Mouse (Mus musculus) intestine, embryonic 16.5 days (tissue): ENCODE data around the gene Nppc. TPM values are rescaled to one million over a fixed set of nuclear protein-coding genes. Genes with fewer than 3 reads are reported as not detected.
A peak's percentile ranks its signal among the peaks of the same experiment; 100 is the strongest.

Experiments used
- ATAC-seq: fragments of 200-750 bp; cut with Nextera tagmentation; 2 replicates; pipeline ENCODE4 v1.8.0; 2017; ENCODE audit warnings: moderate TSS enrichment, moderate library complexity
- H3K27ac ChIP-seq: fragments of 300-500 bp; sonication (generic); 2 replicates; pipeline ENCODE4 v1.5.1; 2014; ENCODE audit warnings: mild to moderate bottlenecking, low read length
- H3K27me3 ChIP-seq: fragments of 300-500 bp; sonication (generic); replicated peaks from 2 replicates; pipeline ENCODE4 v1.6.1; 2014; ENCODE audit warnings: low read length, control low read depth, mixed read lengths; ENCODE audit not compliant: control insufficient read depth, insufficient read depth
- H3K36me3 ChIP-seq: fragments of 300-500 bp; sonication (generic); 2 replicates; pipeline ENCODE4 v1.6.1; 2014; ENCODE audit warnings: low read length, control low read depth; ENCODE audit not compliant: control insufficient read depth, insufficient read depth
- H3K4me1 ChIP-seq: fragments of 300-500 bp; sonication (generic); 2 replicates; pipeline ENCODE4 v1.6.1; 2014; ENCODE audit warnings: low read length, control low read depth, mixed read lengths; ENCODE audit not compliant: control insufficient read depth, insufficient read depth
- H3K4me2 ChIP-seq: fragments of 300-500 bp; sonication (generic); 2 replicates; pipeline ENCODE4 v1.6.1; 2014; ENCODE audit warnings: low read depth, low read length, control low read depth
- H3K4me3 ChIP-seq: fragments of 300-500 bp; sonication (generic); 2 replicates; pipeline ENCODE4 v1.5.1; 2014; ENCODE audit warnings: mild to moderate bottlenecking, low read length
- H3K9ac ChIP-seq: fragments of 300-500 bp; sonication (generic); 2 replicates; pipeline ENCODE4 v1.6.1; 2014; ENCODE audit warnings: low read depth, low read length
- H3K9me3 ChIP-seq: fragments of 300-500 bp; sonication (generic); 2 replicates; pipeline ENCODE4 v1.6.1; 2016; ENCODE audit warnings: low read length, control low read depth; ENCODE audit not compliant: control insufficient read depth
- WGBS: fragments of 180-500 bp; shearing (Covaris S2); extraction: QIAGEN DNeasy Blood & Tissue Kit; methylation state at CpG from one replicate; pipeline ENCODE4 v1.1.7; 2014; 5-methylcytosine and 5-hydroxymethylcytosine counted together
- polyA plus RNA-seq: library from polyadenylated mRNA; unstranded; fragments of >200 nt; fragmentation: Nextera tagmentation; extraction: Ambion mirVana; gene quantifications from 2 replicates; pipeline ENCODE4 v1.2.1, GENCODE M21; 2015

Nppc gene
- polyA plus RNA-seq, 1 experiment from 2014 or later = 0.72 TPM

- H3K27me3 ChIP-seq = peaks cover 14% of the 10 kb centered on the region
- H3K4me1 ChIP-seq = peaks cover 7% of the 10 kb centered on the region
- no peak for ATAC-seq
- no peak overlapping the region for H3K9ac ChIP-seq
- no peaks in the 10 kb centered on the region for H3K36me3 ChIP-seq
- no peak overlapping the region for H3K4me3 ChIP-seq
- WGBS = 49% methylated on average over 9 of the region's 9 CpGs
- H3K9me3 ChIP-seq = no peaks in the 10 kb centered on the region
- H3K27ac ChIP-seq = no peak overlapping the region
- no peak overlapping the region for H3K4me2 ChIP-seq
These were observed 4.0 kb upstream of the Nppc start for GRCm38 (mm10) chr1:86674385-86674784.

DNA sequence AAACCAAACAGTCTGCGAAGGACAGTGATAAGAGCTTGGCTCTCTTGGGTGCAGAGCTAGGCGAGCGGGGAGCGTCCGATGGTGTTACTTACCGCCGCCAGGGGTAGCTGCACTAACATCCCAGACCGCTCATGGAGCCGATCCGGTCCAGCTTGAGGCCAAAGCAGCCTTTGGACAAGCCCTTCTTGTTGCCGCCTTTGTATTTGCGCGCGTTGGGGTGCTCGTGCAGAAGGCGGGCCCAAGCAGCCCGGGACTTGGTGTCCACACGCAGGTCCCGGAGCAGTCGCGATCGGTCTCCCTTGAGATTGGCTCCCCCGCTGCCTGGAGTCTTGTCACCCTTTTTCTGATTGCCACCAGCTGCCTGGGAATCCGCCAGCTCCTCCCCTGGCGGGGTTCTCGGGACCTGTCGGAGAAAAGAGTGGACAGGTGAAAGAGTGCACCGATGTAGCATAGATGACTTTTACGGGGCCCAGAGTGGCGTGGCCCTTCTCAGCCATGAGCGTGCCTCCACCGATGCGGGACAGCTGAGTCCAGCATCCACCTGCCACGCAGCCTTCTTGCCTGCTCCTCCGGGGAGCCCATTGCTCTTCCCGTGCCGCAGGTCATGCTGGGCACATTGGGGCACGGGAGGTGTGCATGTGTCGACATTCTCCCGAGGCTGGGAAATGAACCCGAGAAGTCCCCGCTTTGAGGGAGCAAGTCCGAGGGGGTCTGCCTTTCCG lies 658 bp downstream of the Nppc start:
- peak; percentile 77 for ATAC-seq
- H3K4me1 ChIP-seq = peaks cover 7% of the 10 kb centered on the region
- no peak overlapping the region for H3K27ac ChIP-seq
- H3K27me3 ChIP-seq = peaks cover 24% of the 10 kb centered on the region
- H3K4me3 ChIP-seq = peak overlapping the region; percentile 57
- under 1% methylated on average over 44 of the region's 44 CpGs for WGBS
- no peaks in the 10 kb centered on the region for H3K9me3 ChIP-seq
- H3K36me3 ChIP-seq = no peaks in the 10 kb centered on the region
- peak overlapping the region; percentile 54 for H3K9ac ChIP-seq
- peak overlapping the region; percentile 99 for H3K4me2 ChIP-seq

DNA sequence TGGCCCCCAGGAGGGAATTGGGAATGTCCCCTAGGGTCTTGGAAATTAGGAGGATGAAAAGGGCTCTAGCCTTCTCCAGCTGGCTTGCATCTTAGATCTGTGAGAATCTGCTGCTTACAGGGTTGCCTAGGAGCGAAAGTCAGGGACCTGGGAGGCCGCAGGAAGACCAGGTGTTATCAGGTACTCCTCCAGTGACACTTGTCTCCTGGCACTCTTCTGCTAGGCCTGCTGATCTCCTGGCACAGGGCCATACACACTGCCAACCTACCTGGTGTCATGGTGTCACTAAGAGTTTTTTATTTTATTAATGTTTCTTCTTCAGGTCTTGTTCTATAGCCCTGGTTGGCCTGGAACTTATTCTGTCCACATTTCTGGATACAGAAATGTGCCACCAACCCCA lies 5.3 kb downstream of the Nppc start:
- no peaks in the 10 kb centered on the region for H3K36me3 ChIP-seq
- H3K9me3 ChIP-seq = no peaks in the 10 kb centered on the region
- H3K27me3 ChIP-seq = peaks cover 14% of the 10 kb centered on the region; the same call in 1 of the 2 replicates
- ATAC-seq = no peak
- H3K4me2 ChIP-seq = no peak overlapping the region
- H3K27ac ChIP-seq = no peak overlapping the region
- H3K4me3 ChIP-seq = no peak overlapping the region
- peaks cover 5% of the 10 kb centered on the region for H3K4me1 ChIP-seq
- 53% methylated on average over 2 of the region's 2 CpGs for WGBS
- H3K9ac ChIP-seq = no peak overlapping the region

GRCm38 (mm10) chr1:86657071-86657470 lies 13.3 kb downstream of the Nppc start:
- H3K9me3 ChIP-seq = no peaks in the 10 kb centered on the region
- WGBS = 80% methylated on average over 5 of the region's 5 CpGs
- no peak overlapping the region for H3K9ac ChIP-seq
- H3K4me1 ChIP-seq = no peaks in the 10 kb centered on the region
- no peaks in the 10 kb centered on the region for H3K36me3 ChIP-seq
- no peak for ATAC-seq
- no peak overlapping the region for H3K27ac ChIP-seq
- no peaks in the 10 kb centered on the region for H3K27me3 ChIP-seq
- no peak overlapping the region for H3K4me2 ChIP-seq
- H3K4me3 ChIP-seq = no peak overlapping the region

- Histone ChIP-seq H3K9me3 (no peaks in the 10 kb centered on the region), H3K36me3 (no peaks in the 10 kb centered on the region), H3K9ac (no peak overlapping the region), H3K27me3 (no peaks in the 10 kb centered on the region), H3K4me1 (no peaks in the 10 kb centered on the region), H3K4me3 (no peak overlapping the region), H3K4me2 (no peak overlapping the region), H3K27ac (no peak overlapping the region)
- 49% methylated on average over 4 of the region's 4 CpGs for WGBS
- ATAC-seq = no peak
These were observed 17.7 kb downstream of the Nppc start for GRCm38 (mm10) chr1:86652675-86653074.

DNA sequence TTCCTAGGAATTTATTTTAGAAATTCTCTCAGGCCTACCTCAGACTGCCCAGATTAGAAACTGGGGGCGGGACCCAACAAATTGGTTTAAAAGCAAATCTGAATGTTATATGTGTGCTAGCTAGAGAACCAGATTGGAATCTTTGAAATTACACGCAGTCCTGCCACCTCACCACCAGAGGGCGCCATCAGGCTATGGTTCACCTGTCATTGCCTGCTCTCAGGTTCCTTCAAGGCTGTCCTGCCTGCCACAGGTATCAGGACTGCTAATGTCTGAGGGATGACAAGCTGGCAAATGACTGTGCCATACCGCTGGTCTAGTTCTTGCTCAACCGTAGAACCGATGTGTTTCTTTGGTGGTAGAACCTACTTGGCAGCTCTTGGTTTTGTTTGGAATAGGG lies 20.1 kb downstream of the Nppc start:
- WGBS = 14% methylated on average over 6 of the region's 6 CpGs
- H3K36me3 ChIP-seq = no peaks in the 10 kb centered on the region

GRCm38 (mm10) chr1:86647517-86647916 lies 22.9 kb downstream of the Nppc start:
- H3K4me1 ChIP-seq = no peaks in the 10 kb centered on the region
- H3K27ac ChIP-seq = no peak overlapping the region
- H3K36me3 ChIP-seq = no peaks in the 10 kb centered on the region
- no peak overlapping the region for H3K4me2 ChIP-seq
- H3K4me3 ChIP-seq = no peak overlapping the region
- no peaks in the 10 kb centered on the region for H3K27me3 ChIP-seq
- no peak for ATAC-seq
- H3K9ac ChIP-seq = no peak overlapping the region
- H3K9me3 ChIP-seq = no peaks in the 10 kb centered on the region
- WGBS = 44% methylated on average over 2 of the region's 2 CpGs

More for the DNA sequence above, 20.1 kb downstream of the Nppc start:
- Histone ChIP-seq H3K9ac (no peak overlapping the region), H3K4me3 (no peak overlapping the region), H3K4me1 (no peaks in the 10 kb centered on the region), H3K4me2 (no peak overlapping the region), H3K9me3 (no peaks in the 10 kb centered on the region), H3K27me3 (no peaks in the 10 kb centered on the region), H3K27ac (no peak overlapping the region)
- ATAC-seq = no peak

DNA sequence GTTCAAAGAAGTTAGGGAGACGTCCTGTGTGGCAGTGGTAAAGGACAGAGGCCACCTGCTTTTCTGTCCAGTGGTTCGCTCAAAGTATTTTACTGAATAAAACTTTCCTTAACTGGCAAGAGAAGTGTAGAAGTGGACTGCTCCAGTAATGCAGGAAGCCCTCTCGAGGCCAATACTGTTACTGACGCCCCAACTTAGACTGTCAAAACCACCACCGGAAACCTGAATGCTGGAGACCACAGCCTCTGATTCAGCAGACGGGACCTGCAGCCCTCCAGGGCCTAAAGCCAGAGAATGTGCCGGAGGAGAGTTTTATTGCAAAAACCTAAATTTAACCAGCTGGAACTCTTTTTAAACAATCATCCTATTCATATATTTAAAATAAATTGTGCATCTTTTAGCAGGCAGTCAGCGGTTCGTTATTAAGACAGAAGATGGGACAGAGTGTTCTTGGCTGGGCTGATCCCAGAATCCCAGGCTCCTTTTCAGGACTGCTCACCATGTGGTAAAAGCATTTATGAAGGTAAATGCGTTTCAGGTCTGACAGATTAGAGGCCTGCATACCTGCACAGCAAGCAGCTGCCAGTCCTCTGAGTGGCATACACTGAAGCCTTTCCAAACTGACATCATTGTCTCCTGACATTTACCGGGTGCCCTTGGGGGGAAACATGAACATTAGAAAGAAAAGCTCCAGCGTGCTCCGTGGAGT lies 27.1 kb downstream of the Nppc start:
- 62% methylated on average over 13 of the region's 13 CpGs for WGBS

DNA sequence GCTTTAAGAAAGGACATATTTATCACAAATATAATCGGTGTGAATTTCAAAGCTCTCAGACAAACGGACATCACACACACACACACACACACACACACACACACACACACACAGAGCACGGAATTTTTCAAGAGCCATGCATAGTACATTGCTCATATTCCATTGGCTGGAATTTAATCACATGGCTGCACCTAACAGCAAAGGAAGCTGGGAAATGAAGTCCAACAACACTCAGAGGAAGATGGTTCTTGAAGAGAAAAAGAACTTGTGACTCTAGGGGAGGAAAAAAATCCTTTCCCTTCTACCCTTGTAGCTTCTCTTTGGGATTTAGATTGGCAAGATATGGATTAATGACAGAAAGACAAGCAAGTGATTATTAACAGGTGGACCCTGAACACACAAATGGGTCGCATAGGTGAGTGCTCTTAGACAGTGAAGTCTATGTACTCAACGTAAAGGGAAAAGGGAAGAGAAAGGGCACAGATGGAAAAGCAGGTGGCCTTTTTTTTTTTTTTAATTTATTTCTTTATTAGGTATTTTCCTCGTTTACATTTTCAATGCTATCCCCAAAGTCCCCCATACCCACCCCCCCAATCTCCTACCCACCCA lies 35.5 kb downstream of the Nppc start:
- H3K9me3 ChIP-seq = no peaks in the 10 kb centered on the region
- H3K4me3 ChIP-seq = no peak overlapping the region
- 52% methylated on average over 6 of the region's 6 CpGs for WGBS
- ATAC-seq = 0 out of 2 replicates have a peak, but pooled peaks have one; percentile 46
- H3K4me2 ChIP-seq = no peak overlapping the region
- peaks cover 16% of the 10 kb centered on the region for H3K4me1 ChIP-seq
- H3K27ac ChIP-seq = no peak overlapping the region
- no peaks in the 10 kb centered on the region for H3K27me3 ChIP-seq
- no peaks in the 10 kb centered on the region for H3K36me3 ChIP-seq
- no peak overlapping the region for H3K9ac ChIP-seq

More for the DNA sequence above, 27.1 kb downstream of the Nppc start:
- H3K4me2 ChIP-seq = no peak overlapping the region
- no peak for ATAC-seq
- H3K4me3 ChIP-seq = no peak overlapping the region
- no peaks in the 10 kb centered on the region for H3K36me3 ChIP-seq
- no peaks in the 10 kb centered on the region for H3K4me1 ChIP-seq
- H3K9ac ChIP-seq = no peak overlapping the region
- H3K9me3 ChIP-seq = no peaks in the 10 kb centered on the region
- no peak overlapping the region for H3K27ac ChIP-seq
- H3K27me3 ChIP-seq = no peaks in the 10 kb centered on the region
